Mouse (Mus musculus) brain, embryonic 14.5 days (tissue): ENCODE results near the gene Adipoq.

Experiments
- CTCF ChIP-seq: fragments of 200-500 bp; IDR thresholded peaks from 2 replicates; pipeline ENCODE4 v1.5.1; 2012; ENCODE audit warnings: inconsistent platforms, mild to moderate bottlenecking, moderate library complexity, borderline replicate concordance; ENCODE audit not compliant: insufficient read depth, insufficient read length; ENCODE audit errors: extremely low read depth
- POLR2A ChIP-seq: fragments of 200-500 bp; IDR thresholded peaks from 2 replicates; pipeline ENCODE4 v1.6.1; 2012; ENCODE audit warnings: mild to moderate bottlenecking, inconsistent platforms, borderline replicate concordance; ENCODE audit not compliant: poor library complexity, insufficient read depth, insufficient read length, severe bottlenecking; ENCODE audit errors: extremely low read depth

- TF ChIP-seq POLR2A (no peak), CTCF (no peak)
These were observed 31.5 kb downstream of the Adipoq start for GRCm38 (mm10) chr16:23177856-23178255.
